Mouse (Mus musculus) neural tube, embryonic 10.5 days (tissue): ENCODE data around the gene Ccdc155.
A peak's percentile ranks its signal among the peaks of the same experiment; 100 is the strongest.

Experiments
- DNase-seq: peaks from one replicate; pipeline ENCODE4 v3.0.0-alpha.2; 2017; ENCODE audit warnings: low spot score; ENCODE audit errors: extremely low spot score

The Ccdc155 gene

GRCm38 (mm10) chr7:45226421-45226820, 21.7 kb upstream of the Ccdc155 start:
- DNase-seq: no peak

GRCm38 (mm10) chr7:45224826-45225225, 20.1 kb upstream of the Ccdc155 start:
- DNase-seq: no peak

GRCm38 (mm10) chr7:45221680-45222079, 17.0 kb upstream of the Ccdc155 start:
- no peak for DNase-seq

GRCm38 (mm10) chr7:45216442-45217183, 11.9 kb upstream of the Ccdc155 start:
- peak; percentile 94 for DNase-seq

- DNase-seq: peak; percentile 82
Observed at GRCm38 (mm10) chr7:45215673-45216441, 11.2 kb upstream of the Ccdc155 start, which contains the start of gene Tead2. Gene Tead2, plus strand, starts transcription at chr7:45215753.

- no peak for DNase-seq
Observed at GRCm38 (mm10) chr7:45213708-45214107, 9.0 kb upstream of the Ccdc155 start.

- DNase-seq: no peak
Observed at GRCm38 (mm10) chr7:45212356-45212755, 7.7 kb upstream of the Ccdc155 start.

- no peak for DNase-seq
Observed at GRCm38 (mm10) chr7:45211851-45212251, 7.2 kb upstream of the Ccdc155 start, which contains the start of gene Dkkl1. Gene Dkkl1, minus strand, starts transcription at chr7:45212147.

GRCm38 (mm10) chr7:45211070-45211469, 6.4 kb upstream of the Ccdc155 start:
- DNase-seq: no peak

GRCm38 (mm10) chr7:45208260-45208659, 3.6 kb upstream of the Ccdc155 start:
- DNase-seq: no peak

GRCm38 (mm10) chr7:45202654-45203053, 2.0 kb downstream of the Ccdc155 start:
- DNase-seq: no peak

GRCm38 (mm10) chr7:45198961-45199360, 5.7 kb downstream of the Ccdc155 start:
- DNase-seq: no peak

- DNase-seq: peak; percentile 66
Observed at GRCm38 (mm10) chr7:45198435-45198834, 6.3 kb downstream of the Ccdc155 start.

GRCm38 (mm10) chr7:45196994-45197393, 7.7 kb downstream of the Ccdc155 start:
- DNase-seq: no peak

- no peak for DNase-seq
Observed at GRCm38 (mm10) chr7:45196176-45196535, 8.5 kb downstream of the Ccdc155 start.

GRCm38 (mm10) chr7:45195341-45196175, 9.1 kb downstream of the Ccdc155 start:
- DNase-seq: no peak

- no peak for DNase-seq
Observed at GRCm38 (mm10) chr7:45193871-45194785, 10.6 kb downstream of the Ccdc155 start.

- DNase-seq: no peak
Observed at GRCm38 (mm10) chr7:45193406-45193805, 11.3 kb downstream of the Ccdc155 start.

GRCm38 (mm10) chr7:45192585-45193310, 11.9 kb downstream of the Ccdc155 start:
- DNase-seq: no peak

GRCm38 (mm10) chr7:45191803-45192363, 12.8 kb downstream of the Ccdc155 start:
- DNase-seq: peak; percentile 46
